Comparison of ENCODE assay signal across 17 mouse cellular contexts in the genomic region with DNA sequence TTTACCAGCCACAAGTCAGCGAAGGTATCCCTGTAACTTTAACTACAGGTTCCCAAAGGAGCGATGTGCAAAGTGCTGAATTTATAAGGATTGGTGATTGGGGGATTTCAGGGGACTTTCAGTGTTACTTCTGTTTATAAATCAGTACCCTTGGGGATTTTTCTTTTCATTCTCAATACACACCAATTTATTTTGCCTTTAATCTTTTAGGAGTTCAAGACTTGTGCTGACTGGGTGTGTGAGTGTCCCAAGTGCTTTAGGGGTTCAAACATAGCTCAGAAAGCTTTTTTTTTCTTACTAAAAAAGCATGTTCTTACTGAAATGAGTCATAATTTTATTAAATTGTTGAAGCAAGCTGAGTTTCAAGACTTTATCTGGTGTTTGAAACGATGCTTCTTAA. TPM values are rescaled to one million over a fixed set of nuclear protein-coding genes. Genes with fewer than 3 reads are reported as not detected.
DNase-seq lines count a peak whose midpoint lies in the region; ATAC-seq and TF ChIP-seq lines count a peak whose summit lies in the region.
"Had no signal": no experiment of that assay in that cellular context is flagged by ENCODE, and none has a peak within 500 bp of the region (broad histone marks: within the 10 kb centered on the region; RNA-seq: fewer than 3 reads in every experiment).

No protein-coding gene starts in this region.

- H3K9me3 ChIP-seq in hindbrain, embryonic 10.5 days, result no peaks in the 10 kb centered on the region
- H3K9me3 ChIP-seq in hindbrain, postnatal 0 days (ENCODE audit: low read length), result no peaks in the 10 kb centered on the region
- no peaks in the 10 kb centered on the region for H3K9me3 ChIP-seq in liver, embryonic 12.5 days (replicated peaks)
- H3K9me3 ChIP-seq in liver, postnatal 0 days (ENCODE audit: low read length), result no peaks in the 10 kb centered on the region
- no peaks in the 10 kb centered on the region for H3K9me3 ChIP-seq in MEL (replicated peaks; ENCODE audit: insufficient read depth, low read length)
- no peaks in the 10 kb centered on the region for H3K9me3 ChIP-seq in limb, embryonic 13.5 days
- H3K9me3 ChIP-seq: embryonic facial prominence, embryonic 12.5 days; neural tube, embryonic 15.5 days had no signal

- peak overlapping the region; percentile 79; the same call in 1 of the 2 replicates for H3K4me3 ChIP-seq in hindbrain, embryonic 10.5 days
- H3K4me3 ChIP-seq in hindbrain, postnatal 0 days (ENCODE audit: low read length), result no peak overlapping the region
- peak overlapping the region; percentile 81; the same call in 1 of the 2 replicates for H3K4me3 ChIP-seq in liver, embryonic 12.5 days
- H3K4me3 ChIP-seq in liver, postnatal 0 days (ENCODE audit: low read depth, low read length), result no peak overlapping the region
- H3K4me3 ChIP-seq in MEL (ENCODE audit: control insufficient read depth in 1 of 2, insufficient read depth in 1 of 2, low read depth in 2 of 2, low read length in 2 of 2), result peak overlapping the region; percentile 18 to 66; a peak in 3 of 4 replicates
- H3K4me3 ChIP-seq in limb, embryonic 13.5 days, result no peak overlapping the region

- TF ChIP-seq EP300 in liver, postnatal 0 days (IDR thresholded peaks at IDR 0.05; ENCODE audit: low read depth), result no peak
- peak in 1 of 2 experiments; percentile 20; a peak in 1 of 4 replicates for TF ChIP-seq EP300 in MEL (IDR thresholded peaks at IDR 0.05; ENCODE audit: low read depth in 1 of 2, low read length in 2 of 2)

- H3K79me2 ChIP-seq in MEL (ENCODE audit: control insufficient read depth, insufficient read depth, low read length, poor library complexity), result peaks cover 39% of the 10 kb centered on the region

- no peak for ATAC-seq in hindbrain, postnatal 0 days
- ATAC-seq in liver, embryonic 12.5 days, result no peak
- ATAC-seq in liver, postnatal 0 days, result no peak
- no peak for ATAC-seq in limb, embryonic 13.5 days (ENCODE audit: low FRiP score, low read depth)
- ATAC-seq: intestine, postnatal 0 days had no signal

- WGBS in hindbrain, embryonic 10.5 days, result 49% methylated on average over 3 of the region's 3 CpGs
- 58% methylated on average over 3 of the region's 3 CpGs for WGBS in hindbrain, postnatal 0 days
- WGBS in liver, embryonic 12.5 days (ENCODE audit: insufficient replicate concordance), result 52% methylated on average over 3 of the region's 3 CpGs
- 47% methylated on average over 3 of the region's 3 CpGs for WGBS in liver, postnatal 0 days (ENCODE audit: insufficient replicate concordance)
- 24% methylated on average over 3 of the region's 3 CpGs for WGBS in limb, embryonic 13.5 days

- no peaks in the 10 kb centered on the region for H3K36me3 ChIP-seq in hindbrain, embryonic 10.5 days
- no peaks in the 10 kb centered on the region for H3K36me3 ChIP-seq in hindbrain, postnatal 0 days (ENCODE audit: insufficient read depth, low read length)
- H3K36me3 ChIP-seq in liver, embryonic 12.5 days, result no peaks in the 10 kb centered on the region
- no peaks in the 10 kb centered on the region for H3K36me3 ChIP-seq in liver, postnatal 0 days (replicated peaks; ENCODE audit: insufficient read depth, low read length)
- peaks cover 0 to 13% of the 10 kb centered on the region in 2 experiments; a peak in 3 of 4 replicates for H3K36me3 ChIP-seq in MEL (ENCODE audit: control insufficient read depth in 1 of 2, insufficient read depth in 2 of 2, low read length in 2 of 2)
- no peaks in the 10 kb centered on the region for H3K36me3 ChIP-seq in limb, embryonic 13.5 days
- H3K36me3 ChIP-seq: embryonic facial prominence, embryonic 12.5 days; neural tube, embryonic 15.5 days had no signal

- H3K4me2 ChIP-seq in hindbrain, postnatal 0 days (ENCODE audit: low read depth, low read length), result no peak overlapping the region
- peak overlapping the region; percentile 100 for H3K4me2 ChIP-seq in liver, embryonic 12.5 days
- H3K4me2 ChIP-seq in liver, postnatal 0 days (ENCODE audit: low read depth, low read length), result no peak overlapping the region
- peak overlapping the region; percentile 99; the same call in 1 of the 2 replicates for H3K4me2 ChIP-seq in limb, embryonic 13.5 days (replicated peaks)

- no peak for TF ChIP-seq RAD21 in MEL (IDR thresholded peaks at IDR 0.05; ENCODE audit: low read depth, low read length)

- H3K27me3 ChIP-seq in hindbrain, embryonic 10.5 days (ENCODE audit: insufficient read depth, poor library complexity, severe bottlenecking), result peaks cover 66% of the 10 kb centered on the region
- H3K27me3 ChIP-seq in hindbrain, postnatal 0 days (ENCODE audit: insufficient read depth, low read length), result peaks cover 3% of the 10 kb centered on the region; the same call in 1 of the 2 replicates
- H3K27me3 ChIP-seq in liver, embryonic 12.5 days (replicated peaks), result peaks cover 21% of the 10 kb centered on the region; the same call in 1 of the 2 replicates
- H3K27me3 ChIP-seq in liver, postnatal 0 days (ENCODE audit: insufficient read depth, low read length), result peaks cover 15% of the 10 kb centered on the region; the same call in 1 of the 2 replicates
- no peaks in the 10 kb centered on the region for H3K27me3 ChIP-seq in MEL (ENCODE audit: control insufficient read depth in 1 of 2, insufficient read depth in 2 of 2, low read length in 2 of 2)
- H3K27me3 ChIP-seq in limb, embryonic 13.5 days, result peaks cover 38% of the 10 kb centered on the region

- no peak for TF ChIP-seq CTCF in hindbrain, postnatal 0 days (IDR thresholded peaks at IDR 0.05; ENCODE audit: low read depth)
- no peak for TF ChIP-seq CTCF in liver, postnatal 0 days (IDR thresholded peaks at IDR 0.05; ENCODE audit: low read depth)
- no peak for TF ChIP-seq CTCF in MEL (IDR thresholded peaks at IDR 0.05 in 2 of 3, conservative IDR thresholded peaks at IDR 0.05 in 1 of 3; ENCODE audit: control insufficient read depth in 1 of 3, insufficient read depth in 1 of 3, low read depth in 2 of 3, low read length in 3 of 3, poor library complexity in 1 of 3, severe bottlenecking in 1 of 3)

- no peak for DNase-seq in hindbrain, embryonic 10.5 days (ENCODE audit: low spot score)
- DNase-seq in hindbrain, postnatal 0 days (ENCODE audit: low spot score), result no peak
- DNase-seq in liver, postnatal 0 days, result no peak
- DNase-seq in MEL (ENCODE audit: low read depth, low spot score), result no peak
- DNase-seq in urinary bladder, postnatal 10 days (ENCODE audit: low spot score), result no peak
- DNase-seq in thymus, adult 18-20 months, result no peak
- DNase-seq: cerebellum, adult 2 months; heart, adult 18-20 months; heart, postnatal 4 days; kidney, postnatal 25 days; lung, postnatal 36 days had no signal

- H3K9ac ChIP-seq in hindbrain, postnatal 0 days (replicated peaks; ENCODE audit: low read length), result no peak overlapping the region
- H3K9ac ChIP-seq in liver, embryonic 12.5 days, result no peak overlapping the region
- no peak overlapping the region for H3K9ac ChIP-seq in liver, postnatal 0 days (replicated peaks)
- H3K9ac ChIP-seq in MEL (ENCODE audit: control insufficient read depth, low read depth, low read length, poor library complexity, severe bottlenecking), result peak overlapping the region; percentile 99
- H3K9ac ChIP-seq in limb, embryonic 13.5 days, result no peak overlapping the region

- TF ChIP-seq POLR2A in MEL (IDR thresholded peaks at IDR 0.05; ENCODE audit: control insufficient read depth in 1 of 2, insufficient read depth in 1 of 2, low read depth in 1 of 2, low read length in 2 of 2, poor library complexity in 1 of 2), result no peak

- H3K4me1 ChIP-seq in hindbrain, embryonic 10.5 days (replicated peaks), result peaks cover 32% of the 10 kb centered on the region
- H3K4me1 ChIP-seq in hindbrain, postnatal 0 days (ENCODE audit: insufficient read depth, low read length), result no peaks in the 10 kb centered on the region
- peaks cover 47% of the 10 kb centered on the region for H3K4me1 ChIP-seq in liver, embryonic 12.5 days
- peaks cover 22% of the 10 kb centered on the region; the same call in 1 of the 2 replicates for H3K4me1 ChIP-seq in liver, postnatal 0 days (ENCODE audit: insufficient read depth)
- H3K4me1 ChIP-seq in MEL (ENCODE audit: control insufficient read depth in 1 of 2, insufficient read depth in 2 of 2, low read length in 2 of 2), result peaks cover 2 to 9% of the 10 kb centered on the region in 2 experiments; a peak in 3 of 4 replicates
- peaks cover 24% of the 10 kb centered on the region for H3K4me1 ChIP-seq in limb, embryonic 13.5 days

- no peak overlapping the region for H3K27ac ChIP-seq in hindbrain, embryonic 10.5 days
- no peak overlapping the region for H3K27ac ChIP-seq in hindbrain, postnatal 0 days
- no peak overlapping the region for H3K27ac ChIP-seq in liver, embryonic 12.5 days
- no peak overlapping the region for H3K27ac ChIP-seq in liver, postnatal 0 days (ENCODE audit: low read depth)
- H3K27ac ChIP-seq in MEL (ENCODE audit: control insufficient read depth, low read depth, low read length), result peak overlapping the region; percentile 98
- H3K27ac ChIP-seq in limb, embryonic 13.5 days, result no peak overlapping the region
- H3K27ac ChIP-seq: embryonic facial prominence, embryonic 12.5 days; layer of hippocampus, adult 2 months; neural tube, embryonic 15.5 days had no signal

TF ChIP-seq in MEL, 35 proteins besides CTCF, POLR2A, EP300 and RAD21 (continues in another document):
- TF ChIP-seq KAT2A (conservative IDR thresholded peaks at IDR 0.05; ENCODE audit: low read depth, low read length), result 0 out of 2 replicates have a peak, but pooled peaks have one; percentile 17
- no peak for TF ChIP-seq JUND (IDR thresholded peaks at IDR 0.05; ENCODE audit: low read depth, low read length)
- TF ChIP-seq POLR2AphosphoS5 (IDR thresholded peaks at IDR 0.05; ENCODE audit: borderline replicate concordance, low read depth, low read length), result no peak
- peak; percentile 23; the same call in 1 of the 2 replicates for TF ChIP-seq MAX (IDR thresholded peaks at IDR 0.05; ENCODE audit: low read length)
- no peak for TF ChIP-seq TBP (IDR thresholded peaks at IDR 0.05; ENCODE audit: low read depth, low read length)
- peak; percentile 15; the same call in 1 of the 2 replicates for TF ChIP-seq ZNF384 (IDR thresholded peaks at IDR 0.05; ENCODE audit: low read depth, low read length)
- TF ChIP-seq GATA1 (IDR thresholded peaks at IDR 0.05; ENCODE audit: low read depth, low read length), result no peak; the same call in 1 of the 2 replicates
- no peak for TF ChIP-seq UBTF (IDR thresholded peaks at IDR 0.05; ENCODE audit: borderline replicate concordance, insufficient read depth, low read depth, low read length)

RNA-seq across cellular contexts. Expression of a gene that starts 1.3 kb away (rescaled TPM):
- polyA plus RNA-seq in hindbrain, embryonic 10.5 days (2016; fragmentation: Nextera tagmentation; extraction: Ambion mirVana), result 4.3 and 5.7 TPM in 2 replicates
- total RNA-seq in hindbrain, postnatal 0 days (2014; rRNA removed), result 3.3 and 4.0 TPM in 2 replicates
- polyA plus RNA-seq in hindbrain, postnatal 0 days (2015; fragmentation: Nextera tagmentation; extraction: Ambion mirVana), result 2.0 and 2.2 TPM in 2 replicates
- polyA plus RNA-seq in liver, embryonic 12.5 days (2016; fragmentation: Nextera tagmentation; extraction: Ambion mirVana), result 24.3 and 24.7 TPM in 2 replicates
- polyA plus RNA-seq in liver, postnatal 0 days (2015; fragmentation: Nextera tagmentation; extraction: Ambion mirVana), result 10.0 and 11.1 TPM in 2 replicates
- 125 and 133 TPM in 2 replicates for total RNA-seq in MEL (2012; rRNA removed)
- polyA plus RNA-seq in MEL (2012; ENCODE audit: insufficient read depth in 1 of 2, insufficient read length in 2 of 2, low read depth in 1 of 2, low replicate concordance in 2 of 2, missing spikeins in 1 of 2), result 100 to 1,000 TPM; 155 to 245 TPM
- polyA plus RNA-seq in limb, embryonic 13.5 days (2015; fragmentation: Nextera tagmentation; extraction: Ambion mirVana), result 4.6 TPM in 2 replicates

Comparison
In these comparisons a context has a peak if more than half of its experiments do, and no peak if none do; other contexts are left out.
1. H3K4me3 ChIP-seq: peak in hindbrain, embryonic 10.5 days (single experiment), liver, embryonic 12.5 days (single experiment) and MEL (2 of 2); none in hindbrain, postnatal 0 days (single experiment), liver, postnatal 0 days (single experiment) and limb, embryonic 13.5 days (single experiment).
2. H3K4me2 ChIP-seq: peak in liver, embryonic 12.5 days (single experiment) and limb, embryonic 13.5 days (single experiment); none in hindbrain, postnatal 0 days (single experiment) and liver, postnatal 0 days (single experiment).